Mouse (Mus musculus): ENCODE data around the gene Zfp318.
A peak's percentile ranks its signal among the peaks of the same experiment; 100 is the strongest.

Gene Zfp318

DNA sequence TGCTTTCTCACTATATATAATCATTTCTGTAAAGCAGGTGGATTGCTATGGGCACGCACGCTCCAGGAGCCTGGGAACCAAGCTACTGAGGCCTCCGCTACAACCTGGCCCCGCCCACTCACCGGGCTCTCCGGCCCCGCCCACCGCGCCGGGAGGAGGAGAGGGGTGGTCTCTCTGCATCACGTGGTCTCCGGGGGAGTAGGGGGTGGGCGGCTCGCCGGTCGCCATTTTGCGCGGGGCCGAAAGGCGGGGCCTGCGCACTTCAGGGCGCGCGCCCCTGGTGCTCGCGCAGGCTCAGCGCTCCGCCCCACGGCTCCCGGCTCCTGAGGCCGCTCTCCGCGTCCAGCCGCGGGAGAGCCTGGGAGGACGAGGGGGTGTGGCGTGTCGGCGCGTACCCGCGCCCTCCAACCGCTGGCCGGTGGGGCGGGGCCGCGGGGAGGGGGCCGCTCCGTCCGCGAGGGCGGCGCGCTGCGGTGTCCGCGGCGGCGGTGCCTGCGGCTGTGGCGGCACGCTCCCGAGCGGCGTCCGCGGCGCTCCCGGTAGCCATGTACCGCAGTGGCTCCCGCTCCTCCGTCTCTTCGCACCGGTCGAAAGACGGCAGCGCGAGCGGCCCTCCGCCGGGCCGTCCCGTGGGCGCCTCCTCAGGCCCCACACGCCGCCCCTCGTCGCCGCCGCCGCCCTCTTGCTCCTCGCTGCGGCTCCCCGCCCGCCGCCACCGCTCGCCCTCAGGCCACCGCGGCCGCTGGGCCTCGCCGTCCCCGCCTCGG, at the start of gene Zfp318:
TSS of gene Zfp318 (plus strand) at position 438 of the 767 bp plus-strand sequence.
- peak; percentile 90 to 95 for DNase-seq

GRCm38 (mm10) chr17:46336475-46336874, 47.1 kb upstream of the Zfp318 start:
- DNase-seq = no peak

GRCm38 (mm10) chr17:46341208-46341607, 42.3 kb upstream of the Zfp318 start:
- no peak for DNase-seq

GRCm38 (mm10) chr17:46351026-46351700, 32.4 kb upstream of the Zfp318 start:
- DNase-seq = no peak

DNA sequence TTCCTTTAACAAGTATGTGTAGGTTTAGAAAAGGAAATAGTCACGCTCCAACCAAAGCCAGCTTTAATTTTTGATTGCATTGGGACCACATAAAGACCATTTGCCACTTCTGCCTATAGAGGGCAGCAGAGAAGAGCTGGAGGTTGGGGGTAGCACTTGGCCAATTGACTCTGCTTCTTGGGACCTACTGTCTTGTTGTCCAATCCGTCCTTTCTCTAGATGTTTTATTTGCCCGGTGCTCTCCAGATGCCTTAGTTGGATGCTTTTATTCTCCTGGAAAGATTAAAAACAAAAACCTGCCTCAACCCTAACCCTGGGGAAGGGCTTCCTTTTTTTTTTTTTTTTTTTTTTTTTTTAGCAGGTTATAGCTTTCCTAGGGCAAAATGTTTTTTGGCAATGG, 11.7 kb upstream of the Zfp318 start:
- DNase-seq = peak; percentile 11 to 17

DNA sequence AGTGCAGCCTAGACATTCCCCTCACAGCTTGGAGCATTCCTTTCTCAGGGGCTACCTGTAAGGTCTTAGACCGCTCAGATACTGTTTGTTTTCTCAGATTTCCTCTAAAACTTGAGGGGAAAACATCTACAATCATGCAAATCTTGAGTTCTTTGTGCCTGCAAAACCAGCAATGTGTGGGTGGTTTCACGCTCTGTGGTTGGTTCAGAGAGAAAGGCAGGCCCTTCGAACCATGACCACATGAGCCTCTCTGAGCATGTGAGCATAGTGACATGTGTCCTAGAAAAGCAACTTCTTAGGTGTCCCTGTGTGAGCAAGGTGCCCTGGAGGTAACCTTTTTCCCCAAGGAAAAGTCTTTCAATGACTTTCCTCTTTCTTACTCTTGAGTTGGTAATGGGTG, 5.0 kb upstream of the Zfp318 start:
- DNase-seq = no peak

- DNase-seq = peak; percentile 25 to 32
These were observed 700 bp downstream of the Zfp318 start for GRCm38 (mm10) chr17:46384061-46384801.

GRCm38 (mm10) chr17:46388200-46388599, 4.7 kb downstream of the Zfp318 start:
- no peak for DNase-seq

DNA sequence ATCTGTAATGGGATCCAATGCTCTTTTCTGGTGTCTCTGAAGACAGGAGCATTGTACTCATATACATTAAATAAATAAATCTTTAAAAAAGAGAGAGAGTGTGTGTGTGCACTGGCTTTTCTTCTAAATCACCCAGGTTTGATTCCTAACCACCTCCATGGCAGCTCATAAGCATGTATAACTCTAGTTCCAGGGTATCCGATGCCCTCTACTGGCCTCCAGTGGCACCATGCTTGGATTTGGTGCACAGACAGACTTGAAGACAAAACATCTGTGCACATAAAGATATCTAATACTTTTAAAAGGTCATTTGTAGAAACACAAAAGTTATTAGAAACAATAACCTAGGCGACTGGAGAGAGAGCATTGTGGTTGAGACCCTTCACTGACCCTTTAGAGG, 9.5 kb downstream of the Zfp318 start:
- DNase-seq = peak; percentile 25 to 29

DNA sequence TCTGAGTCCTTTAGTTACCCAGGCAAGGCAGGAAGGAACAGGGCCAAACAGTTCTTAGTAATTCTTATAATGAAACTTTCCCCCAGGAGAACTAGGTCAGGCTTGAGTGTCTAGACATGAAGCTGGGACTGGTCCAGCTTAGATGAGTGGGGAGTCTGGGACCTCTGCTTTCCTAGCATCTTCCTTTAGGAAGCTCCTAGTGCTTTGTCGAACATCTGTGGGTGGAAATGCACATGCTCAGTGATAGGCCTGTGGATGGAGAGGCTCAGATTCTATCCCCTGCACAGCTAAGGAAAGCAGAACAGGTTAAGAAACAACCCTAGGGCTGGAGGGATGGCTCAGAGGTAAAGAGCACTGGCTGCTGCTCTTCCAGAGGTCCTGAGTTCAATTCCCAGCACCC, 11.1 kb downstream of the Zfp318 start:
- no peak for DNase-seq

GRCm38 (mm10) chr17:46408478-46408877, 24.9 kb downstream of the Zfp318 start:
- no peak for DNase-seq

- DNase-seq = no peak
These were observed 35.1 kb downstream of the Zfp318 start for GRCm38 (mm10) chr17:46418628-46419027.

GRCm38 (mm10) chr17:46419717-46420116, 36.2 kb downstream of the Zfp318 start:
- no peak for DNase-seq

DNA sequence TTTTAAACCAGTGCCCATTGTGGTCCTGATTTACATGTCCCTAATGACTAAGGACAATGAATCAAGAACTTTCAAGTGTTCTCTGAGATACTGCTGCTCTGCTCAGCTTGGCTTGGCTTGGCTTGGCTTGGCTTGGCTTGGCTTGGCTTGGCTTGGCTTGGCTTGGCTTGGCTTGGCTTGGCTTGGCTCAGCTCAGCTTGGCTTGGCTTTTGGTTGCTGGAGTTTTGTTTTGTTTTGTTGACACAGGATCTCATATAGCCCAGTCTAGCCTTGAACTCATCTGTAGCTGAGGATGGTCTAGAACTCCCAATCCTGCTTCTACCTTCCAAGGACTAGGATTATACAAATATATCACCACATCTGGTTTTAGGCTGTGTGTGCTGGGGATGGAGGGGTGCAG, 43.0 kb downstream of the Zfp318 start:
- peak in 1 of 2 experiments; percentile 24 for DNase-seq

DNA sequence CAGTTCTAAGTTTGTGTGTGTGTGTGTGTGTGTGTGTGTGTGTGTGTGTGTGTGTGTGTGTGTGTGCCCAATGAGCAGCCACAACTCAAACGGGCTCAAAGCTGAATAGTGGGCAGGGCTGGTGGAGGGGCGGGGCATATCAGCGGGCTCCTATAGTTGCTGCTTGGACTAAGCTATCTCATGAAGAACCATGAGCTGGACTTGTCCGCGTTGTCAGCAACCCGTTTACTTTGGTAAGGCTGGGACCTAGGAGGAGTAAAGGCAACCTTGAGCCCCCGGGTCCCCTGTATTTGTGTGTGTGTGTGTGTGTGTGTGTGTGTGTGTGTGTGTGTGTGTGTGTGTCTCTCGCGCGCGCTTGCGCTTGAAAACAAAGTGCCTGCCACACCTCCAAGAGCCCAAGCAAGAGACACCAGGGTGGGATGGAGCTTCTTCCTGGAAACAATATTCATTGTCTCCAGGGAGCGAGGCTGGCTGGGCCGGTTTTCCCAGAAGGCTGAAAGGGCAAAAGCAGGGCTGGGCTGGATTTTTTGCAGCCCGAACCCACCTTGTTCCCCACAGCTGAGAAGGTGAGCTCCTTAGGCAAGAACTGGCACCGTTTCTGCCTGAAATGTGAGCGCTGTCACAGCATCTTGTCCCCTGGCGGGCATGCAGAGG, 45.4 kb downstream of the Zfp318 start, which contains the start of gene Crip3:
TSS of gene Crip3 (plus strand) at position 166 of the 654 bp plus-strand sequence.
- DNase-seq = no peak

DNA sequence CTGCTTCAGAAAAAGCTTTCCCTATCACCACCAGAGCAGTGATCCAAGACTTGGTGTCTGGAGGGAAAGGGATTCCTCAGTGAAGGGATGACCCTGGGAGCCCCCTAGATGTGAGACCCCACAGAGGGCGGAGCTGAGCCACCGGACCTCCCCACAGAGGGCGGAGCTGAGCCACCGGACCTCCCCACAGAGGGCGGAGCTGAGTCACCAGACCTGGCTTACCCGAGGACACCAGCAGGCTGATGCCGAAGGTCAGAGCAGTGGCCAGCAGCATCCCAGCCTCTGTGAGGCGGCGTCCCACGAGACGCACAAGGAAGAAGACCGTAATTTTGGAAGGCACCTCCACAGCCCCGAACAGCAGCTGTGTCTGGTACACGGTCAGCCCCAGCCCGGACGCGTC, 50.1 kb downstream of the Zfp318 start:
- no peak for DNase-seq

GRCm38 (mm10) chr17:46436672-46437366, 53.3 kb downstream of the Zfp318 start:
- peak; percentile 59 to 61 for DNase-seq

DNA sequence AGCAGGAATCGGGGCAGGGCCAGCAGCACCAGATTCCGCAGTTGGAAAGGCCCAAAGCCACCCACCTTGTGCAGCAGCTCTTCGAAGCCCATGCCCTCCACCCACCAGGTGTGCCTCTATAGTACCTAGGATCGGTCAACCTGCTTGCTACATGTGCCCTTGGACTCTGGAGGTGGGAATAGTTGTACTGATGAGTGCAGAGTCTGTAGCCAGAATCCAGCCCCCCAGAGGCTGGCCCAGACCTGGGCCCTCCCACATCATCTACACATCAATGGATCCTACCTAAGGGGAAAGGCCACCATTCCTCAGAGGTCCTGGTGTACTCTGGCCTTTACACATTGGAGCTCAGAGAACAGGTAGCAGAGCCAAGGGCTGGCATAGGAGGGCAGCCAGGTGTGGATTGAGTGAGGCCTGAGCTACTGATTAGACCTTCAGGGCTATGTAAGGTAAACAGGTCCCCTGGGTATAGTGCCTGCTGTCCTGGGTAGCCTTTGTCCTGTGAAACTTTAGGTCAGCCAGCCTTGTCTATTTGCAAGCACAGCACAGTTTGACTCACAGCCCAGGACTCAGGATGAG, 54.9 kb downstream of the Zfp318 start, which contains the start of gene Slc22a7:
TSS of gene Slc22a7 (minus strand) at position 160 of the 576 bp plus-strand sequence.
- no peak for DNase-seq

DNA sequence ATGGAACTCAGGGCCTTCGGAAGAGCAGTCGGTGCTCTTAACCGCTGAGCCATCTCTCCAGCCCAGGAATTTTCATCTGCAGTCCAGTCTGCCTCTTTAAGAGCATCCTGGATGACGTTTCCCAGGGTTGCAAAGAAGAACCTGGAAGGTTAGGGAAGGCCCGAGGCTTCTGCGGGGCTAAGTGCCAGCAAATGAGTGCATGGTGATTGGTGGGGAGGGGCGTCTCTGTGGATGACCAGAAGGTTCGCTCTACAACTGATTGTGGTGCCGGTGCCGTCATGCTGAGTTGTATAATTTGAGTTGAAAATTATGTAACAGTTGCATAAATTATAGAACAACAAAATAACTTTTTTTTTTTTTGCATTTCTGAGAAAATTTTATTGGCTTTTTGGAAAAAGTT, 55.6 kb downstream of the Zfp318 start:
- DNase-seq = no peak

- DNase-seq = no peak
These were observed 61.5 kb downstream of the Zfp318 start for GRCm38 (mm10) chr17:46444839-46445579.

DNA sequence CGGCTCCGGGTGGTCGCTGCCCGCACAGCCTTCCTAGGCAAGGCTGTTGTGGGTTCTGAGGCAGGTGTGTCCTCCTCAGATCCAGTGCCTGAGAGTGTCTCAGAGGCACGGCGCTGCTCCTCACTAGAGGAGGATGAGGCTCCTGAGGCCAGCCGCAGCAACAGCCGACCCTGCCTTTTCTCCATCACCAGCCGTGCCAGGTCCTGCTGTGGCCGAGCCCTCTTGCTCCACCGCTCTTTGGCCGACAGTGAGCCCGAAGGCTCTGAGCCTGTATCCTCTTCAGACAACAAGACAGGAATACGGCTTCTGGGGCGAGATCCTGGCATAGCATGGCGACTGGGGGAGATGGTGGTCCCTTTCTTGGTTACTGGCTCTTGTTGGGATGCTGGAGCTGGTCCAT, 62.7 kb downstream of the Zfp318 start:
- no peak for DNase-seq

Data from cerebellum, postnatal 36 days (tissue).